Mouse (Mus musculus) lung, embryonic 14.5 days (tissue): ENCODE measurements around the gene Ercc1. TPM values are rescaled to one million over a fixed set of nuclear protein-coding genes. Genes with fewer than 3 reads are reported as not detected.
A peak's percentile ranks its signal among the peaks of the same experiment; 100 is the strongest.

Experiments
- ATAC-seq: fragments of 200-750 bp; cut with Nextera tagmentation; 2 replicates; pipeline ENCODE4 v1.8.0; 2017; ENCODE audit warnings: mild to moderate bottlenecking, moderate TSS enrichment, moderate library complexity; ENCODE audit not compliant: insufficient read depth
- DNase-seq: peaks from one replicate; pipeline ENCODE4 v3.0.0-alpha.2; 2015
- H3K27ac ChIP-seq: fragments of 300-500 bp; sonication (generic); 2 replicates; pipeline ENCODE4 v1.5.1; 2014; ENCODE audit warnings: low read depth, mild to moderate bottlenecking, moderate library complexity
- H3K27me3 ChIP-seq: fragments of 300-500 bp; sonication (generic); 2 replicates; pipeline ENCODE4 v1.6.1; 2014; ENCODE audit warnings: low read length, control low read depth; ENCODE audit not compliant: insufficient read depth
- H3K36me3 ChIP-seq: fragments of 300-500 bp; sonication (generic); 2 replicates; pipeline ENCODE4 v1.6.1; 2014; ENCODE audit warnings: control low read depth; ENCODE audit not compliant: insufficient read depth
- H3K4me1 ChIP-seq: fragments of 300-500 bp; sonication (generic); 2 replicates; pipeline ENCODE4 v1.6.1; 2014; ENCODE audit warnings: antibody characterized with exemption, control low read depth; ENCODE audit not compliant: insufficient read depth
- H3K4me2 ChIP-seq: fragments of 300-500 bp; sonication (generic); 2 replicates; pipeline ENCODE4 v1.6.1; 2014; ENCODE audit warnings: mild to moderate bottlenecking
- H3K4me3 ChIP-seq: fragments of 300-500 bp; sonication (generic); 2 replicates; pipeline ENCODE4 v1.5.1; 2014; ENCODE audit warnings: low read depth, low read length
- H3K9ac ChIP-seq: fragments of 300-500 bp; sonication (generic); 2 replicates; pipeline ENCODE4 v1.6.1; 2014
- H3K9me3 ChIP-seq: fragments of 300-500 bp; sonication (generic); 2 replicates; pipeline ENCODE4 v1.6.1; 2016; ENCODE audit warnings: low read depth, low read length, control low read depth
- CTCF ChIP-seq: IDR thresholded peaks from 2 replicates; pipeline ENCODE4 v1.5.1; 2016; ENCODE audit warnings: antibody characterized with exemption, low read depth
- WGBS: fragments of 180-500 bp; shearing (Covaris S2); extraction: QIAGEN DNeasy Blood & Tissue Kit; methylation state at CpG from one replicate; pipeline ENCODE4 v1.1.7; 2014; 5-methylcytosine and 5-hydroxymethylcytosine counted together
- polyA plus RNA-seq: library from polyadenylated mRNA; unstranded; fragments of >200 nt; fragmentation: Nextera tagmentation; extraction: Ambion mirVana; gene quantifications from 2 replicates; pipeline ENCODE4 v1.2.1, GENCODE M21; 2014

The Ercc1 gene
- polyA plus RNA-seq: 88.6 and 90.5 TPM in 2 replicates

- WGBS: 23% methylated on average over 12 of the region's 12 CpGs
- H3K4me1 ChIP-seq: no peaks in the 10 kb centered on the region; the same call in 1 of the 2 replicates
- H3K4me3 ChIP-seq: peak within 1 kb of the TSS; percentile 70
- peak within 1 kb of the TSS; percentile 70 for H3K9ac ChIP-seq
- no peaks in the 10 kb centered on the region for H3K9me3 ChIP-seq
- TF ChIP-seq CTCF: no peak
- peaks cover 12% of the 10 kb centered on the region for H3K27me3 ChIP-seq
- ATAC-seq (no peak), DNase-seq (no peak)
- peak within 1 kb of the TSS; percentile 83 for H3K4me2 ChIP-seq
- H3K36me3 ChIP-seq: peaks cover 13% of the 10 kb centered on the region
- peak within 1 kb of the TSS; percentile 88; the same call in 1 of the 2 replicates for H3K27ac ChIP-seq
Measured at GRCm38 (mm10) chr7:19344237-19344847, at the start of gene Ercc1. TSS of gene Ercc1 (plus strand) at chr7:19344778.

- Histone ChIP-seq H3K27me3 (no peaks in the 10 kb centered on the region), H3K4me3 (peak overlapping the region; percentile 32), H3K27ac (no peak overlapping the region), H3K36me3 (no peaks in the 10 kb centered on the region), H3K4me2 (peak overlapping the region; percentile 65), H3K9ac (peak overlapping the region; percentile 40; the same call in 1 of the 2 replicates), H3K9me3 (no peaks in the 10 kb centered on the region; the same call in 1 of the 2 replicates), H3K4me1 (0 out of 2 replicates have a peak, but pooled peaks cover 5% of the 10 kb centered on the region)
- DNase-seq (peak; percentile 98), ATAC-seq (peak; percentile 79)
- WGBS: 13% methylated on average over 22 of the region's 22 CpGs
- peak; percentile 97 for TF ChIP-seq CTCF
Measured at GRCm38 (mm10) chr7:19295503-19296185, 48.9 kb upstream of the Ercc1 start.

- DNase-seq (no peak), ATAC-seq (no peak)
- Histone ChIP-seq H3K27ac (no peak overlapping the region), H3K9ac (no peak overlapping the region), H3K9me3 (no peaks in the 10 kb centered on the region; the same call in 1 of the 2 replicates), H3K4me2 (no peak overlapping the region), H3K36me3 (no peaks in the 10 kb centered on the region), H3K27me3 (peaks cover 3% of the 10 kb centered on the region), H3K4me3 (no peak overlapping the region), H3K4me1 (no peaks in the 10 kb centered on the region)
- 87% methylated on average over 6 of the region's 6 CpGs for WGBS
- peak; percentile 18 for TF ChIP-seq CTCF
Measured at GRCm38 (mm10) chr7:19297034-19297433, 47.5 kb upstream of the Ercc1 start.

GRCm38 (mm10) chr7:19297794-19298193 is 46.8 kb upstream of the Ercc1 start:
- no peak overlapping the region for H3K4me3 ChIP-seq
- no peaks in the 10 kb centered on the region for H3K36me3 ChIP-seq
- H3K4me1 ChIP-seq: no peaks in the 10 kb centered on the region
- WGBS: 89% methylated on average over 5 of the region's 5 CpGs
- peaks cover 11% of the 10 kb centered on the region for H3K27me3 ChIP-seq
- DNase-seq: no peak
- no peaks in the 10 kb centered on the region; the same call in 1 of the 2 replicates for H3K9me3 ChIP-seq
- no peak overlapping the region for H3K9ac ChIP-seq
- H3K27ac ChIP-seq: no peak overlapping the region
- no peak overlapping the region for H3K4me2 ChIP-seq
- no peak for TF ChIP-seq CTCF
- ATAC-seq: no peak

GRCm38 (mm10) chr7:19299194-19299593 is 45.4 kb upstream of the Ercc1 start:
- H3K36me3 ChIP-seq: no peaks in the 10 kb centered on the region
- DNase-seq (peak; percentile 74), ATAC-seq (no peak)
- H3K9me3 ChIP-seq: no peaks in the 10 kb centered on the region; the same call in 1 of the 2 replicates
- H3K4me1 ChIP-seq: no peaks in the 10 kb centered on the region
- H3K9ac ChIP-seq: no peak overlapping the region
- no peak overlapping the region for H3K4me2 ChIP-seq
- 17% methylated on average over 3 of the region's 3 CpGs for WGBS
- H3K4me3 ChIP-seq: no peak overlapping the region
- peaks cover 25% of the 10 kb centered on the region for H3K27me3 ChIP-seq
- peak; percentile 73 for TF ChIP-seq CTCF
- H3K27ac ChIP-seq: no peak overlapping the region

GRCm38 (mm10) chr7:19300501-19301421 is 43.8 kb upstream of the Ercc1 start:
- TF ChIP-seq CTCF: peak; percentile 96
- Histone ChIP-seq H3K4me2 (peak overlapping the region; percentile 54), H3K4me1 (no peaks in the 10 kb centered on the region), H3K9me3 (no peaks in the 10 kb centered on the region; the same call in 1 of the 2 replicates), H3K4me3 (peak overlapping the region; percentile 39), H3K27me3 (peaks cover 41% of the 10 kb centered on the region), H3K9ac (peak overlapping the region; percentile 7; the same call in 1 of the 2 replicates), H3K27ac (no peak overlapping the region), H3K36me3 (no peaks in the 10 kb centered on the region)
- peak; percentile 94 for DNase-seq
- peak; percentile 88 for ATAC-seq
- under 1% methylated on average over 29 of the region's 29 CpGs for WGBS
